ENCODE assay signal across 8 mouse cellular contexts in the genomic region with DNA sequence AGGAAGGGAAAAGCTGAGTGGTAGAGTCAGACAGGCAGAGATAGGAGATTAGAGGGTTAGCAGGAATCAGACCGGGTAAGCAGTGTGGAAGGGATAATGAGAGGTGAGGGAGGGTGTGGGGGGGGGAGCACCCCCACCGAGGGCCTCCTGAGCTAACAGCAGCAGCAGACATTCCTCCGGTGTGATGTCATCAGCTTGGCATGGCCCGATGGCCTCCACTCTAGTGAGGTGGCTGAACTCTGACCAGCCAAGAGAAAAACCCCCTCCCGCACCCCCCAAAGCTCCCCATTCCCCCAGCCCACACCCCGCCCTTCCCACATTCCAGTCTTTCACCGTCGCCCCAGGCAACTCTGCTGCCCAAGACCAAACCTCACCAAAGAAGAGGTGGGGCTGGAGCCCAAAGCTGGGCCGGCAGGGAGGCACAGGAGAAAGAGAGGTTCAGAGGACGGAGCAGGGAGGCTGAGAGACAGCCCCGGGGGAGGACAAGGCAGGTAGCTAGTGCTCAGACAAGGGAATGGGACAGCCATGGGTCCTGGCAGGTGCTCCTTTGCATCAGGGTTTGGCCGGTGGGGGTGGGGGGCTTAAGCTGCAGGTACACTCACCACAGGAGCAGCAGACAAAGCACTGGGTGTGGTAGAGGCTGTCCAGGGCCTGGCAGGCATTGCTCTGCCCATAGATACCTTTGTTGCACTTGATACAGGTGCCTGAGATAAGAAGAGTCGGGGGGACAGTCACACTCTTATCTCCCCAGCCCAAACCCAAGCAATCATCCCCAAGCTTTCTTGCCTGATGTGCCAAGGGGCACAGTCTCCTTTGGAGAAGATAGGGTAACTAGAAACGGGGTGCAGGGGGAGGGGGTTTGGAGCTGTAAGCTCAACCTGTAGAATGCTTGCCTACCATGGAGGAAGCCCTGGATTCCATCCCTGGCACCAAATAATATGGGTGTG. TPM values are rescaled to one million over a fixed set of nuclear protein-coding genes. Genes with fewer than 3 reads are reported as not detected.
A peak's percentile ranks its signal among the peaks of the same experiment; 100 is the strongest.
DNase-seq lines count a peak whose midpoint lies in the region; ATAC-seq and TF ChIP-seq lines count a peak whose summit lies in the region.

No protein-coding gene starts in this region.

- H3K4me1 ChIP-seq in heart, embryonic 11.5 days (ENCODE audit: control insufficient read depth, insufficient read depth, low read length), result peaks cover 48% of the 10 kb centered on the region
- H3K4me1 ChIP-seq in forebrain, postnatal 0 days (ENCODE audit: insufficient read depth), result no peaks in the 10 kb centered on the region; the same call in 1 of the 2 replicates
- peaks cover 35% of the 10 kb centered on the region for H3K4me1 ChIP-seq in kidney, postnatal 0 days (replicated peaks; ENCODE audit: insufficient read depth, low read length)

- TF ChIP-seq CTCF in forebrain, postnatal 0 days (IDR thresholded peaks at IDR 0.05; ENCODE audit: low read depth), result no peak
- no peak for TF ChIP-seq CTCF in kidney, postnatal 0 days (IDR thresholded peaks at IDR 0.05; ENCODE audit: low read depth)

- peak overlapping the region; percentile 81 for H3K4me2 ChIP-seq in heart, embryonic 11.5 days
- H3K4me2 ChIP-seq in forebrain, postnatal 0 days (ENCODE audit: low read depth), result peak overlapping the region; percentile 15; the same call in 1 of the 2 replicates
- H3K4me2 ChIP-seq in kidney, postnatal 0 days (ENCODE audit: low read length), result peak overlapping the region; percentile 85

- no peaks in the 10 kb centered on the region for H3K27me3 ChIP-seq in heart, embryonic 11.5 days (ENCODE audit: control insufficient read depth, insufficient read depth, low read length)
- H3K27me3 ChIP-seq in forebrain, postnatal 0 days (ENCODE audit: insufficient read depth, low read length), result peaks cover 14% of the 10 kb centered on the region
- no peaks in the 10 kb centered on the region for H3K27me3 ChIP-seq in kidney, postnatal 0 days (ENCODE audit: insufficient read depth, low read length)

- H3K9ac ChIP-seq in heart, embryonic 11.5 days (ENCODE audit: low read depth, low read length), result peak overlapping the region; percentile 95
- no peak overlapping the region for H3K9ac ChIP-seq in forebrain, postnatal 0 days
- peak overlapping the region; percentile 23; the same call in 1 of the 2 replicates for H3K9ac ChIP-seq in kidney, postnatal 0 days (ENCODE audit: low read depth, low read length)

- peak; percentile 29 for ATAC-seq in heart, embryonic 11.5 days (replicated peaks; ENCODE audit: insufficient number of reproducible peaks, low FRiP score, low TSS enrichment)
- peak; percentile 13; the same call in 1 of the 2 replicates for ATAC-seq in forebrain, postnatal 0 days
- ATAC-seq in kidney, postnatal 0 days (replicated peaks; ENCODE audit: low FRiP score, low read depth), result peak; percentile 70
- ATAC-seq in inflammation-experienced regulatory T-cells, adult 6 months, result no peak

- peak overlapping the region; percentile 93 for H3K27ac ChIP-seq in heart, embryonic 11.5 days (ENCODE audit: low read depth, low read length)
- no peak overlapping the region for H3K27ac ChIP-seq in forebrain, postnatal 0 days (ENCODE audit: low read depth, low read length)
- H3K27ac ChIP-seq in kidney, postnatal 0 days, result peak overlapping the region; percentile 73

- no peak for DNase-seq in heart, adult 8-10 months (ENCODE audit: low spot score)
- DNase-seq in forebrain, postnatal 0 days, result no peak
- peak; percentile 73 for DNase-seq in kidney, postnatal 0 days (ENCODE audit: low spot score)
- peak; percentile 76 to 88 for DNase-seq in lung, postnatal 4 days
- no peak for DNase-seq in spleen, postnatal 36 days (ENCODE audit: low spot score in 2 of 2)
- no peak for DNase-seq in layer of hippocampus, adult 8-10 months (ENCODE audit: low spot score in 2 of 2)

- H3K9me3 ChIP-seq in heart, embryonic 11.5 days (replicated peaks; ENCODE audit: control insufficient read depth, low read length), result no peaks in the 10 kb centered on the region
- H3K9me3 ChIP-seq in forebrain, postnatal 0 days (ENCODE audit: low read length), result no peaks in the 10 kb centered on the region
- H3K9me3 ChIP-seq in kidney, postnatal 0 days (replicated peaks; ENCODE audit: low read length), result no peaks in the 10 kb centered on the region

- peak overlapping the region; percentile 87 for H3K4me3 ChIP-seq in heart, embryonic 11.5 days (ENCODE audit: low read depth, low read length)
- H3K4me3 ChIP-seq in forebrain, postnatal 0 days (ENCODE audit: low read depth, low read length), result no peak overlapping the region
- H3K4me3 ChIP-seq in kidney, postnatal 0 days (replicated peaks; ENCODE audit: low read depth, low read length), result peak overlapping the region; percentile 85

- H3K36me3 ChIP-seq in heart, embryonic 11.5 days (ENCODE audit: control insufficient read depth, insufficient read depth, low read length), result peaks cover 18% of the 10 kb centered on the region
- no peaks in the 10 kb centered on the region for H3K36me3 ChIP-seq in forebrain, postnatal 0 days (ENCODE audit: insufficient read depth)
- peaks cover 17% of the 10 kb centered on the region for H3K36me3 ChIP-seq in kidney, postnatal 0 days (ENCODE audit: insufficient read depth, low read length)

- WGBS in heart, embryonic 11.5 days (ENCODE audit: insufficient replicate concordance), result 9% methylated on average over 13 of the region's 14 CpGs
- WGBS in forebrain, postnatal 0 days, result 8% methylated on average over 14 of the region's 14 CpGs
- WGBS in kidney, postnatal 0 days, result 19% methylated on average over 14 of the region's 14 CpGs

RNA-seq across cellular contexts. Expression of gene Ajuba, which starts 4.3 kb away (rescaled TPM):
- polyA plus RNA-seq in heart, embryonic 11.5 days (2014; fragmentation: Nextera tagmentation; extraction: Ambion mirVana), result 23.4 and 30.7 TPM in 2 replicates
- 1 to 10 TPM; 4.6 to 5.2 (median 4.7) TPM for total RNA-seq in heart, adult 8-10 months (2022)
- 4.4 and 6.6 TPM in 2 replicates for total RNA-seq in forebrain, postnatal 0 days (2014; rRNA removed)
- polyA plus RNA-seq in forebrain, postnatal 0 days (2015; fragmentation: Nextera tagmentation; extraction: Ambion mirVana), result 4.4 and 4.5 TPM in 2 replicates
- 34.6 and 40.9 TPM in 2 replicates for polyA plus RNA-seq in kidney, postnatal 0 days (2015; fragmentation: Nextera tagmentation; extraction: Ambion mirVana)
- under 1 TPM; 0.10 to 0.25 (median 0.15) TPM for polyA plus RNA-seq in inflammation-experienced regulatory T-cells, adult 6 months (2017; shearing (Covaris generic))
- total RNA-seq in layer of hippocampus, adult 8-10 months (2022), result 1 to 10 TPM; 1.3 to 2.7 (median 1.9) TPM

RNA-seq across cellular contexts. Expression of gene Haus4, which starts 18.6 kb away (rescaled TPM):
- polyA plus RNA-seq in heart, embryonic 11.5 days (2014; fragmentation: Nextera tagmentation; extraction: Ambion mirVana), result 40.1 and 42.8 TPM in 2 replicates
- 1 to 10 TPM; 3.5 to 6.1 (median 4.1) TPM for total RNA-seq in heart, adult 8-10 months (2022)
- 21.3 and 23.1 TPM in 2 replicates for total RNA-seq in forebrain, postnatal 0 days (2014; rRNA removed)
- polyA plus RNA-seq in forebrain, postnatal 0 days (2015; fragmentation: Nextera tagmentation; extraction: Ambion mirVana), result 17.9 and 19.5 TPM in 2 replicates
- 41.6 and 46.4 TPM in 2 replicates for polyA plus RNA-seq in kidney, postnatal 0 days (2015; fragmentation: Nextera tagmentation; extraction: Ambion mirVana)
- 10 to 100 TPM; 24.6 to 39.7 (median 31.6) TPM for polyA plus RNA-seq in inflammation-experienced regulatory T-cells, adult 6 months (2017; shearing (Covaris generic))
- 1 to 10 TPM; 3.6 to 9.7 (median 4.9) TPM for total RNA-seq in layer of hippocampus, adult 8-10 months (2022)

RNA-seq across cellular contexts. Expression of gene 4931414P19Rik, which starts 32.7 kb away (rescaled TPM):
- 4.4 and 4.5 TPM in 2 replicates for polyA plus RNA-seq in heart, embryonic 11.5 days (2014; fragmentation: Nextera tagmentation; extraction: Ambion mirVana)
- total RNA-seq in heart, adult 8-10 months (2022), result 1 to 10 TPM; 2.7 to 5.8 (median 4.7) TPM
- total RNA-seq in forebrain, postnatal 0 days (2014; rRNA removed), result 6.5 and 12.8 TPM in 2 replicates
- 2.2 and 3.1 TPM in 2 replicates for polyA plus RNA-seq in forebrain, postnatal 0 days (2015; fragmentation: Nextera tagmentation; extraction: Ambion mirVana)
- polyA plus RNA-seq in kidney, postnatal 0 days (2015; fragmentation: Nextera tagmentation; extraction: Ambion mirVana), result 6.4 TPM in 2 replicates
- 1 to 10 TPM; 1.5 to 2.5 (median 1.7) TPM for polyA plus RNA-seq in inflammation-experienced regulatory T-cells, adult 6 months (2017; shearing (Covaris generic))
- 1 to 10 TPM; 4.4 to 7.8 (median 6.1) TPM for total RNA-seq in layer of hippocampus, adult 8-10 months (2022)

RNA-seq across cellular contexts. Expression of gene Psmb5, which starts 44.8 kb away (rescaled TPM):
- polyA plus RNA-seq in heart, embryonic 11.5 days (2014; fragmentation: Nextera tagmentation; extraction: Ambion mirVana), result 364 and 386 TPM in 2 replicates
- 100 to 1,000 TPM; 177 to 185 (median 182) TPM for total RNA-seq in heart, adult 8-10 months (2022)
- 180 and 239 TPM in 2 replicates for total RNA-seq in forebrain, postnatal 0 days (2014; rRNA removed)
- polyA plus RNA-seq in forebrain, postnatal 0 days (2015; fragmentation: Nextera tagmentation; extraction: Ambion mirVana), result 420 and 499 TPM in 2 replicates
- 370 and 387 TPM in 2 replicates for polyA plus RNA-seq in kidney, postnatal 0 days (2015; fragmentation: Nextera tagmentation; extraction: Ambion mirVana)
- 100 to 1,000 TPM; 131 to 214 (median 136) TPM for polyA plus RNA-seq in inflammation-experienced regulatory T-cells, adult 6 months (2017; shearing (Covaris generic))
- 100 to 1,000 TPM; 179 to 205 (median 193) TPM for total RNA-seq in layer of hippocampus, adult 8-10 months (2022)

RNA-seq across cellular contexts. Expression of gene Psmb11, which starts 48.2 kb away (rescaled TPM):
- not detected in 2 replicates for polyA plus RNA-seq in heart, embryonic 11.5 days (2014; fragmentation: Nextera tagmentation; extraction: Ambion mirVana)
- total RNA-seq in heart, adult 8-10 months (2022), result not detected
- total RNA-seq in forebrain, postnatal 0 days (2014; rRNA removed), result under 0.01 TPM in 1 of 2 replicates, not detected in the other
- polyA plus RNA-seq in forebrain, postnatal 0 days (2015; fragmentation: Nextera tagmentation; extraction: Ambion mirVana), result 0.04 and 0.08 TPM in 2 replicates
- 0.13 TPM in 1 of 2 replicates, not detected in the other for polyA plus RNA-seq in kidney, postnatal 0 days (2015; fragmentation: Nextera tagmentation; extraction: Ambion mirVana)
- not detected for polyA plus RNA-seq in inflammation-experienced regulatory T-cells, adult 6 months (2017; shearing (Covaris generic))
- total RNA-seq in layer of hippocampus, adult 8-10 months (2022), result under 1 TPM in 3 of 4 experiments, not detected in 1; 0.14 to 0.51 (median 0.23) TPM

Comparison
In these comparisons a context has a peak if more than half of its experiments do, and no peak if none do; other contexts are left out.
1. H3K4me2 ChIP-seq: peak in every context shown above with its lines; median percentile 85 in kidney, postnatal 0 days; 81 in heart, embryonic 11.5 days; 15 in forebrain, postnatal 0 days.
2. DNase-seq: peak in kidney, postnatal 0 days (single experiment) and lung, postnatal 4 days (2 of 2); none in heart, adult 8-10 months (single experiment), forebrain, postnatal 0 days (single experiment), spleen, postnatal 36 days (0 of 2) and layer of hippocampus, adult 8-10 months (0 of 2).